Mouse (Mus musculus): ENCODE results near the gene Sav1. TPM values are rescaled to one million over a fixed set of nuclear protein-coding genes. Genes with fewer than 3 reads are reported as not detected.

The Sav1 gene
- polyA plus RNA-seq, 1 experiment: 70.7 TPM

DNA sequence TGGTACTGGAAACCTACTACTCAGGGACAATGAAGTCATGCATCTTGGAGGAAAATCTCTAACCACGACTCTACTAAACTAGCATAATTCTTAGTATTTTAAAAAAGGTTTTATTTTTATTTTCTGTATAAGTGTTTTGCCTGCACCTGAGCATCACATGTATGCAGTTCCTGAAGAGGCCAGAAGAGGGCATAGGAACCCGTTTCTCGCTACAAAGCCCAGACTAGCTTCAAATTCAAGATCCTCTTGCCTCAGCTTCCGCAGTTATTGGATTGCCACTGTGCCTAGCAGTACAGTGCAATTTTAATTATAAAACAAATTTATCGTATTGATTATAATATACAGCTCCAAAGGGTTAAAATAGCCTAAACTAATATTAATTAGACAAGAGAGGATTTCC, 62.8 kb downstream of the Sav1 start:
- H3K4me1 ChIP-seq (ENCODE audit: control insufficient read depth, insufficient read depth, low read length): no peaks in the 10 kb centered on the region
- no peak for TF ChIP-seq CTCF (IDR thresholded peaks at IDR 0.05; ENCODE audit: low read depth, low read length)
- no peak for TF ChIP-seq POLR2A (IDR thresholded peaks at IDR 0.05; ENCODE audit: borderline replicate concordance, low read depth, low read length)
- no peak overlapping the region for H3K27ac ChIP-seq (ENCODE audit: insufficient read depth, low read depth, low read length)

DNA sequence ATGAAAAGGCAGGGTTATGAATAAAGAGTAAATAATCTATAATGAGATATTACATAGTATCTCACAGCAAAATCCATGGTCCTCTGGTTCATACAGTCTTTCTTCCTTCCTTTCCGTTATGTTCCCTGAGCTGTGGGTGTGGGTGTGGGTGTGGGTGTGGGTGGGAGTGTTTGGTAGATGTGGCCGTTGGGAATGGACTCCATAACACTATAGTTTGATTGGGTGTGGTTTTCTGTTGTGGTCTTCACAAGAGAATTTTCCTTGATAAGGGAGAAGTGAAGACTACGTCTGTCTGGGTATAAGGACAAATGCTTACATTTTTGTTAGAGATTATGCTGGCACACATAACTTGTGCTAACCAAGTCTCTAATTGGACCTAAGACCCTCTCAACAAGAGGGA, 63.2 kb downstream of the Sav1 start:
- Histone ChIP-seq H3K4me3 (ENCODE audit: insufficient read depth, low read length) (no peak overlapping the region), H3K4me1 (ENCODE audit: control insufficient read depth, insufficient read depth, low read length) (no peaks in the 10 kb centered on the region), H3K27ac (ENCODE audit: insufficient read depth, low read depth, low read length) (no peak overlapping the region)
- TF ChIP-seq CTCF (IDR thresholded peaks at IDR 0.05; ENCODE audit: low read depth, low read length) (no peak), POLR2A (IDR thresholded peaks at IDR 0.05; ENCODE audit: borderline replicate concordance, low read depth, low read length) (no peak)

More for the DNA sequence above, 62.8 kb downstream of the Sav1 start:
- no peak overlapping the region for H3K4me3 ChIP-seq (ENCODE audit: insufficient read depth, low read length)

GRCm38 (mm10) chr12:69923128-69923527, 63.7 kb downstream of the Sav1 start:
- H3K27ac ChIP-seq (ENCODE audit: insufficient read depth, low read depth, low read length): no peak overlapping the region

GRCm38 (mm10) chr12:69922099-69922498, 64.7 kb downstream of the Sav1 start:
- no peak overlapping the region for H3K4me3 ChIP-seq (ENCODE audit: insufficient read depth, low read length)
- TF ChIP-seq POLR2A (IDR thresholded peaks at IDR 0.05; ENCODE audit: borderline replicate concordance, low read depth, low read length) (no peak), CTCF (IDR thresholded peaks at IDR 0.05; ENCODE audit: low read depth, low read length) (no peak)
- H3K27ac ChIP-seq (ENCODE audit: insufficient read depth, low read depth, low read length): no peak overlapping the region
- no peaks in the 10 kb centered on the region for H3K4me1 ChIP-seq (ENCODE audit: control insufficient read depth, insufficient read depth, low read length)

More at GRCm38 (mm10) chr12:69923128-69923527, 63.7 kb downstream of the Sav1 start:
- TF ChIP-seq POLR2A (IDR thresholded peaks at IDR 0.05; ENCODE audit: borderline replicate concordance, low read depth, low read length) (no peak), CTCF (IDR thresholded peaks at IDR 0.05; ENCODE audit: low read depth, low read length) (no peak)
- H3K4me3 ChIP-seq (ENCODE audit: insufficient read depth, low read length): no peak overlapping the region
- H3K4me1 ChIP-seq (ENCODE audit: control insufficient read depth, insufficient read depth, low read length): no peaks in the 10 kb centered on the region

- no peaks in the 10 kb centered on the region for H3K4me1 ChIP-seq (ENCODE audit: control insufficient read depth, insufficient read depth, low read length)
- no peak overlapping the region for H3K4me3 ChIP-seq (ENCODE audit: insufficient read depth, low read length)
- no peak overlapping the region for H3K27ac ChIP-seq (ENCODE audit: insufficient read depth, low read depth, low read length)
- TF ChIP-seq CTCF (IDR thresholded peaks at IDR 0.05; ENCODE audit: low read depth, low read length) (no peak), POLR2A (IDR thresholded peaks at IDR 0.05; ENCODE audit: borderline replicate concordance, low read depth, low read length) (no peak)
These were observed 68.9 kb downstream of the Sav1 start for GRCm38 (mm10) chr12:69917870-69918269.

Other genes with a start within 250 kb of the Sav1 start
- gene Cdkl1, start 195.7 kb downstream of the Sav1 start, polyA plus RNA-seq (2012; ENCODE audit: insufficient read depth, insufficient read length, missing spikeins): not detected in 2 replicates
- gene Atl1, start 94.4 kb downstream of the Sav1 start, polyA plus RNA-seq (2012; ENCODE audit: insufficient read depth, insufficient read length, missing spikeins): 0.84 and 1.1 TPM in 2 replicates
- 8.2 and 8.7 TPM in 2 replicates for gene Map4k5, start 93.8 kb downstream of the Sav1 start, polyA plus RNA-seq (2012; ENCODE audit: insufficient read depth, insufficient read length, missing spikeins)
- 25.7 and 29.6 TPM in 2 replicates for gene Nin, start 126.7 kb upstream of the Sav1 start, polyA plus RNA-seq (2012; ENCODE audit: insufficient read depth, insufficient read length, missing spikeins)
- not detected in 2 replicates for gene Abhd12b, start 167.1 kb upstream of the Sav1 start, polyA plus RNA-seq (2012; ENCODE audit: insufficient read depth, insufficient read length, missing spikeins)
- 77.8 and 83.8 TPM in 2 replicates for gene Pygl, start 244.5 kb upstream of the Sav1 start, polyA plus RNA-seq (2012; ENCODE audit: insufficient read depth, insufficient read length, missing spikeins)

All from bone marrow macrophage, adult 2 months (primary cell).